In the genomic region with DNA sequence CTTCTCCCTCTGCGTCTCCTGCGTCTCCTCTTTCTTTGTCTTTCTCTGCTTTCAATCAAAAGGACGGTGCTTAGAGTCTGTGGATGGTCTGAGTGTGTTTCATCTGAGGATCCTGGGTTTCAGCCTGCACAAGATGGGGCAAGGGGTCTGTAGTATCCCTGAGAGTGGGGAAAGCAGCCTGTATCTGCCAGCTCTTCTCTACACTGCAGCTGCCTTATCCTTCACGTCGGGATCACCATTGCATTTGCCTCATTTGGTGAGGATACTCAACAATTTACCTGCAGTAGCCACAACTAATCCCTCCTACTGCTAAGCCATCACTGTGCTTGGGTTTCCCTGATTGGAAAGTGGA, we compare ENCODE assay signal across 18 mouse cellular contexts.
DNase-seq lines count a peak whose midpoint lies in the region; ATAC-seq and TF ChIP-seq lines count a peak whose summit lies in the region.
"Had no signal": no experiment of that assay in that cellular context is flagged by ENCODE, and none has a peak within 500 bp of the region (broad histone marks: within the 10 kb centered on the region; RNA-seq: fewer than 3 reads in every experiment).

No protein-coding gene starts in this region.

- peaks cover 4% of the 10 kb centered on the region; the same call in 1 of the 2 replicates for H3K27me3 ChIP-seq in hindbrain, embryonic 12.5 days
- H3K27me3 ChIP-seq in midbrain, embryonic 12.5 days = no peaks in the 10 kb centered on the region
- no peaks in the 10 kb centered on the region for H3K27me3 ChIP-seq in neural tube, embryonic 15.5 days (replicated peaks)
- H3K27me3 ChIP-seq in cerebellum, adult 2 months (ENCODE audit: control insufficient read depth, insufficient read depth, low read length) = no peaks in the 10 kb centered on the region
- H3K27me3 ChIP-seq: embryonic facial prominence, embryonic 12.5 days; heart, embryonic 12.5 days; kidney, embryonic 15.5 days had no signal

- peak overlapping the region; percentile 11; the same call in 1 of the 2 replicates for H3K4me2 ChIP-seq in hindbrain, embryonic 12.5 days (replicated peaks)
- 0 out of 2 replicates have a peak overlapping the region, but pooled peaks have one; percentile 3 for H3K4me2 ChIP-seq in midbrain, embryonic 12.5 days (replicated peaks)
- H3K4me2 ChIP-seq in neural tube, embryonic 15.5 days = no peak overlapping the region
- H3K4me2 ChIP-seq: embryonic facial prominence, embryonic 12.5 days; heart, embryonic 12.5 days; kidney, embryonic 15.5 days had no signal

- TF ChIP-seq POLR2A in cerebellum, adult 2 months (IDR thresholded peaks at IDR 0.05; ENCODE audit: borderline replicate concordance, insufficient read depth, low read length) = no peak

- no peak overlapping the region for H3K9ac ChIP-seq in hindbrain, embryonic 12.5 days
- H3K9ac ChIP-seq in midbrain, embryonic 12.5 days (replicated peaks) = peak overlapping the region; percentile 29
- H3K9ac ChIP-seq in neural tube, embryonic 15.5 days (replicated peaks) = no peak overlapping the region
- H3K9ac ChIP-seq: embryonic facial prominence, embryonic 12.5 days; heart, embryonic 12.5 days; kidney, embryonic 15.5 days had no signal

- no peak for TF ChIP-seq CTCF in layer of hippocampus, adult 2 months (conservative IDR thresholded peaks at IDR 0.05)
- TF ChIP-seq CTCF in cerebellum, adult 2 months (IDR thresholded peaks at IDR 0.05; ENCODE audit: borderline replicate concordance, insufficient read depth, low read depth, low read length) = no peak

- H3K27ac ChIP-seq in layer of hippocampus, adult 2 months = peak overlapping the region; percentile 72
- H3K27ac ChIP-seq in hindbrain, embryonic 12.5 days = peak overlapping the region; percentile 80
- peak overlapping the region; percentile 82 for H3K27ac ChIP-seq in midbrain, embryonic 12.5 days (replicated peaks)
- peak overlapping the region; percentile 78 for H3K27ac ChIP-seq in neural tube, embryonic 15.5 days (replicated peaks)
- no peak overlapping the region for H3K27ac ChIP-seq in cerebellum, adult 2 months (ENCODE audit: insufficient read depth, low read length)
- H3K27ac ChIP-seq: embryonic facial prominence, embryonic 12.5 days; kidney, embryonic 15.5 days had no signal

- no peak for ATAC-seq in hindbrain, embryonic 12.5 days (ENCODE audit: low FRiP score)
- ATAC-seq in midbrain, embryonic 12.5 days (ENCODE audit: low FRiP score, low read depth) = peak; percentile 47; the same call in 1 of the 2 replicates
- ATAC-seq in neural tube, embryonic 15.5 days (ENCODE audit: low FRiP score) = 0 out of 2 replicates have a peak, but pooled peaks have one; percentile 6
- ATAC-seq: intestine, embryonic 16.5 days had no signal

- H3K4me1 ChIP-seq in hindbrain, embryonic 12.5 days = peaks cover 19% of the 10 kb centered on the region
- peaks cover 32% of the 10 kb centered on the region for H3K4me1 ChIP-seq in midbrain, embryonic 12.5 days
- H3K4me1 ChIP-seq in neural tube, embryonic 15.5 days = peaks cover 43% of the 10 kb centered on the region
- H3K4me1 ChIP-seq in cerebellum, adult 2 months (ENCODE audit: control insufficient read depth, insufficient read depth, low read length) = 0 out of 2 replicates have a peak, but pooled peaks cover 3% of the 10 kb centered on the region
- H3K4me1 ChIP-seq: kidney, embryonic 15.5 days had no signal

- DNase-seq in layer of hippocampus, adult 2 months (ENCODE audit: low spot score in 2 of 2) = no peak
- no peak for DNase-seq in layer of hippocampus, postnatal 25 days (ENCODE audit: extremely low spot score in 1 of 2, low spot score in 1 of 2)
- DNase-seq in frontal cortex, adult 2 months (ENCODE audit: extremely low spot score in 1 of 2, low spot score in 1 of 2) = no peak
- DNase-seq in cerebellum, adult 2 months = no peak
- DNase-seq in gastrocnemius, postnatal 25 days = no peak
- DNase-seq: adrenal gland, adult 8-10 months; cerebellum, adult 18-20 months; layer of hippocampus, adult 9-11 months; lung, adult 18-20 months; lung, postnatal 4 days; right cerebral cortex, adult 18-20 months had no signal

- H3K4me3 ChIP-seq in layer of hippocampus, adult 2 months = no peak overlapping the region
- H3K4me3 ChIP-seq in hindbrain, embryonic 12.5 days = no peak overlapping the region
- H3K4me3 ChIP-seq in midbrain, embryonic 12.5 days = no peak overlapping the region
- H3K4me3 ChIP-seq in neural tube, embryonic 15.5 days (replicated peaks) = no peak overlapping the region
- H3K4me3 ChIP-seq in cerebellum, adult 2 months (replicated peaks; ENCODE audit: insufficient read depth, low read depth, low read length) = no peak overlapping the region
- H3K4me3 ChIP-seq: embryonic facial prominence, embryonic 12.5 days; heart, embryonic 12.5 days; kidney, embryonic 15.5 days had no signal

- H3K36me3 ChIP-seq in hindbrain, embryonic 12.5 days = peaks cover 9% of the 10 kb centered on the region
- peaks cover 9% of the 10 kb centered on the region; the same call in 1 of the 2 replicates for H3K36me3 ChIP-seq in midbrain, embryonic 12.5 days
- H3K36me3 ChIP-seq in neural tube, embryonic 15.5 days = peaks cover 7% of the 10 kb centered on the region
- H3K36me3 ChIP-seq: embryonic facial prominence, embryonic 12.5 days; heart, embryonic 12.5 days; kidney, embryonic 15.5 days had no signal

- WGBS in hindbrain, embryonic 12.5 days = 9% methylated on average over 5 of the region's 5 CpGs
- WGBS in midbrain, embryonic 12.5 days = 6% methylated on average over 5 of the region's 5 CpGs
- 13% methylated on average over 5 of the region's 5 CpGs for WGBS in neural tube, embryonic 15.5 days
- WGBS in cerebellum, adult 2 months = 42% methylated on average over 5 of the region's 5 CpGs

- H3K9me3 ChIP-seq in hindbrain, embryonic 12.5 days (replicated peaks) = no peaks in the 10 kb centered on the region
- H3K9me3 ChIP-seq in midbrain, embryonic 12.5 days = no peaks in the 10 kb centered on the region
- no peaks in the 10 kb centered on the region for H3K9me3 ChIP-seq in neural tube, embryonic 15.5 days (replicated peaks)
- H3K9me3 ChIP-seq: embryonic facial prominence, embryonic 12.5 days; heart, embryonic 12.5 days; kidney, embryonic 15.5 days had no signal
